Mouse (Mus musculus): ENCODE data around the gene Actn2. TPM values are rescaled to one million over a fixed set of nuclear protein-coding genes. Genes with fewer than 3 reads are reported as not detected.

Gene Actn2
- polyA plus RNA-seq, 1 experiment: not detected

DNA sequence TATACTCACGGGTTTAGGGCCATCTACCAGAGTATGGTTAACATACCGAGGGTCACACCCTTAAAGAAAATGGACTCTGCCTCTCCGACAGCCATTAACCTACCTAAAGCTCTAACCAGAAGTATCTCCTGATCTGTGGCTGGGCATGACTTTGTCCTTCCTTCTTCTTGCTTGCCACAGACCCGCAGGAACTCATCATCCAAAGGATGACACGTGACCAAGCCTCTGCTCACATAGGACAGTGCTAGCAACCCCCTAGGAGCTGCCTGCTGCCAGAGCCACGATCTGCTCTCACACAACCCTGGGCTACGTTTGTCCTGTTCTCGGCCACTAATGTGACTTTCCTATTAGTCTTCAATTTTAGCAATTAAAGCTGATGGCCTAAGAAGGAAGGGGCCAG, 35.0 kb downstream of the Actn2 start:
- TF ChIP-seq POLR2A (IDR thresholded peaks at IDR 0.05; ENCODE audit: borderline replicate concordance, low read depth, low read length) (no peak), CTCF (IDR thresholded peaks at IDR 0.05; ENCODE audit: low read depth, low read length) (no peak)
- no peak overlapping the region for H3K27ac ChIP-seq (ENCODE audit: insufficient read depth, low read depth, low read length)
- H3K4me1 ChIP-seq (ENCODE audit: control insufficient read depth, insufficient read depth, low read length): peaks cover 7% of the 10 kb centered on the region
- no peak overlapping the region for H3K4me3 ChIP-seq (ENCODE audit: insufficient read depth, low read length)

DNA sequence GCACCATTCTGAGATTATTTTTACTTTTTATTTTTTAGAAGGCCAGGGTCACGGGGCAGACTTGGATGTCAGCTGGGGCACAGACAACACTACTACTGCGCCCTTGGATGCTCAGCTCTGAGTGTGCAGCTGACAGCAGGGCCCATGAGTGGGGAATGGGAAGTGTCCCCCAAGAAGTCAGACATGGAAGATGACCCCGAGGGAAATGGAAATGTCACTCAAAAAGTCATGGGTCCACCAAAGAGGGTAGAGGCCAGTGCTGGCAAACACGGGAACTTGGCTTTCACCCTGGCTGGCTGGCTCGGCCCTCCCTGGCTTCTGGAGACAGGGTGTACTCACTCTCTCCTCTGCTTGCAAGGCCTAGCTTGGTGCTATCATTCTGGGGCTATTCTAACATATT, 35.6 kb downstream of the Actn2 start:
- H3K4me1 ChIP-seq (ENCODE audit: control insufficient read depth, insufficient read depth, low read length): peaks cover 7% of the 10 kb centered on the region
- H3K27ac ChIP-seq (ENCODE audit: insufficient read depth, low read depth, low read length): no peak overlapping the region
- no peak for TF ChIP-seq CTCF (IDR thresholded peaks at IDR 0.05; ENCODE audit: low read depth, low read length)
- TF ChIP-seq POLR2A (IDR thresholded peaks at IDR 0.05; ENCODE audit: borderline replicate concordance, low read depth, low read length): no peak
- no peak overlapping the region for H3K4me3 ChIP-seq (ENCODE audit: insufficient read depth, low read length)

DNA sequence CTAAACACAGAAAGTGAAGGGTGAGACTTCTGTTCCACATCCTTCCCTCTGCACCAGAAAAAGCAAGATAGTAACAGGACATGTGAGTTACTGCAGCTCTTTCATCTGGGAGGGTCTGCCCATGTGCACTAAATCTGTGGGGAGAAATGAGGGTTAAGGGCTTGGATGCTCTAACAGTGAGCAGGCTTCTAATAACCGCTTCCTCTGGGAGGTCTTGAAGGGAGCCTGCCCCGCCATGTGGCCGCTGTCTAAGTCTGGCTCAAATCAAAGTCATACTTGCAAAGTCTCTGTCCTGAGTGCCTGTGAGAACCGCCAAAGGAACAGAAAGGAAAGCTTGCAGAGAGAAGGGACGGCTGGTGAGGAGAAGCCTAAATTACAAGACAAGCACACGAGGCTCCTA, 42.8 kb downstream of the Actn2 start:
- H3K27ac ChIP-seq (ENCODE audit: insufficient read depth, low read depth, low read length): no peak overlapping the region
- peaks cover 2% of the 10 kb centered on the region for H3K4me1 ChIP-seq (ENCODE audit: control insufficient read depth, insufficient read depth, low read length)
- TF ChIP-seq CTCF (IDR thresholded peaks at IDR 0.05; ENCODE audit: low read depth, low read length) (no peak), POLR2A (IDR thresholded peaks at IDR 0.05; ENCODE audit: borderline replicate concordance, low read depth, low read length) (no peak)
- H3K4me3 ChIP-seq (ENCODE audit: insufficient read depth, low read length): no peak overlapping the region

DNA sequence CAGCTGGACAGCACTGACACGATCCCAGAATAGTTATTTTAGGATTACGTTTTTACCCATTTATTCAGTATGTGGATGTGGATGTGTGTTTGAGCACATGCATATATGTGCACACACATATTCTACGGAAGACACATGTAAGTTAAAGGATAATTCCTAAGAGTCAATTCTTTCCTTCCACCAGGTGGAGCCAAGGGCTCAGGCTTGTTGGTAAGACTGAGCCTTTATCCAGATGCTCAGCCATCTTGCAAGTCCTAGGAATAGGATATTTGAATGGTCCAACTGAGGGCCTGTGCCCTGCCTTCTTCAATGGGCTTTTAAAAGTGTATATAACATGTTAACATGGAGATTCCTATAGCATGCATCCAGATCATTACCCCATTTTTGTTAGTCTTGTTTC, 43.9 kb downstream of the Actn2 start:
- H3K27ac ChIP-seq (ENCODE audit: insufficient read depth, low read depth, low read length): no peak overlapping the region
- no peak overlapping the region for H3K4me3 ChIP-seq (ENCODE audit: insufficient read depth, low read length)
- H3K4me1 ChIP-seq (ENCODE audit: control insufficient read depth, insufficient read depth, low read length): no peaks in the 10 kb centered on the region
- TF ChIP-seq POLR2A (IDR thresholded peaks at IDR 0.05; ENCODE audit: borderline replicate concordance, low read depth, low read length) (no peak), CTCF (IDR thresholded peaks at IDR 0.05; ENCODE audit: low read depth, low read length) (no peak)

DNA sequence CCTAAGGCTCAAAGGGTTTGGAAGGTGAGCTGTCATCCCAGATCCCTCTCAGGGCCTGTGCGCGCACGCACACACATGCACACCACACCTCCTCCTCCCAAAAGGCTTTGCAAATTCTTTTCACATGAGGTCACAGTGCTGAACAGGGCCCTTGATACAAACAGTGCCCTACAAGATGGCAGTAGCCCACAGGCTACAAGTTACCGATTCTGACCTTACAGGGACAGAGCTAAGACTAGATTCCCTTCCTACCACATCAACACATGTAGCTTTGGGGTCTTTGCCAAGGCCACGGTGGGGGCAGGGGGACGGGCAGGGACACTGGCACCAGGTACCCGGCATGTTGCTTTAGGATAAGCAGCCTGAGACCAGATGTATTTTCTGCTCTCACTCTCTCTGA, 46.8 kb downstream of the Actn2 start:
- Histone ChIP-seq H3K4me3 (ENCODE audit: insufficient read depth, low read length) (no peak overlapping the region), H3K4me1 (ENCODE audit: control insufficient read depth, insufficient read depth, low read length) (no peaks in the 10 kb centered on the region), H3K27ac (ENCODE audit: insufficient read depth, low read depth, low read length) (no peak overlapping the region)
- TF ChIP-seq POLR2A (IDR thresholded peaks at IDR 0.05; ENCODE audit: borderline replicate concordance, low read depth, low read length) (no peak), CTCF (IDR thresholded peaks at IDR 0.05; ENCODE audit: low read depth, low read length) (no peak)

DNA sequence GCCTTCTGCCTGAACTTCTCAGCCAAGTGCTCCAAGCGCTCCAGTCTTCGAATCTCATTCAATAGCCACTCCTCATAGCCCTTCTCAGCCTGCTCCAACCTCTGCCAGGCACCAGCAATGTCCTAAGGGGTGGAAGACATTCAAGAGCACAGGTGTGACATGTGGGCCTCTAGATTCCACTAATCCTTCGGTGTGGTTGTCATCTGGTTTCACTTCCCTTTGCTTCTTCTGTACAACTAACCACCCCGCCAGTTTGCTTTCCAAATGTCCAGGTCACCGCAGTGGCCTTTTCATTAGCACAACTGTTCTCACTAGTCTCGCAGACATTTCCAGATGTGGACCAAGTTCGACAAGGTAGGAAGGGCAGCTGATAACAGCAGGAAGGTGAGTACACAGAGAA, 49.9 kb downstream of the Actn2 start:
- TF ChIP-seq CTCF (IDR thresholded peaks at IDR 0.05; ENCODE audit: low read depth, low read length) (no peak), POLR2A (IDR thresholded peaks at IDR 0.05; ENCODE audit: borderline replicate concordance, low read depth, low read length) (no peak)
- Histone ChIP-seq H3K4me1 (ENCODE audit: control insufficient read depth, insufficient read depth, low read length) (no peaks in the 10 kb centered on the region), H3K4me3 (ENCODE audit: insufficient read depth, low read length) (no peak overlapping the region), H3K27ac (ENCODE audit: insufficient read depth, low read depth, low read length) (no peak overlapping the region)

DNA sequence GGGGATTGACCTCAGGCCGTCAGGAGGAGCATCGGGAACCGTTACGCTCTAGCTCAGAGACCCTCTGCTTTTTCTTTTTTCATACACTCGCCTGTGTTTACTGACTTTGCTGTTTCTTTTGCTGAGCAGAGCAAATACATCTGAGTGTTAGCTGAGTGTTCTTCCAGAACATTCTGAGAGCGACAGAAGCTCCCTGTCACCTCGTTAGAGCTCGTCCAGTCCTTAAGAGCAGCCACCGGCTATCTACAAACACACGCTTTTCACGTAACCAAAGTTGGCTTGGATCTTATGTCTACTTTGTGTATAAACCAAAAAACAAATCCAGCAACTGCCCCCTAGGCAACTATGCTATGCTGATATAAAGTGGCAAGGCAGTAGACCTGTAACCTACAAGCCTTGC, 56.0 kb downstream of the Actn2 start:
- H3K27ac ChIP-seq (ENCODE audit: insufficient read depth, low read depth, low read length): no peak overlapping the region

DNA sequence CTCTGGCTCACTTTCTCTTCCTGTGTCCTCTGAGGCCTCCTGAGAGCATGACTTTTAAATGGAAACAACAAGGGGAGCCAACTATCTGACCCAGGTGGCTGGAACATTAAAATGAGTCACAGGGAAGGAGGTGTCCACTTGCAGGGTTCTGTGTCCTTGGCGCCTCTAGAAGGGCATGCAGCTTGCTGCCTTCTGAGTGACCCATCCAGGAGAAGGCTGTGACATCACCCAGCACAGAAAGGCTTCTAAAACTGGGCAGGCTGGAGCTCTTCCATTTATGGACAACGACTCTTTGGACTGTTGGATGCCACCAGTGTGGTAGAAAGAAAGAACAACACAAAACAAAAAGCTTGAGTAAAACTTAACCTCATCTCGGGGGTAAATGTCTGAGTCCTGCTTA, 56.7 kb downstream of the Actn2 start:
- Histone ChIP-seq H3K4me1 (ENCODE audit: control insufficient read depth, insufficient read depth, low read length) (no peaks in the 10 kb centered on the region), H3K4me3 (ENCODE audit: insufficient read depth, low read length) (no peak overlapping the region), H3K27ac (ENCODE audit: insufficient read depth, low read depth, low read length) (no peak overlapping the region)
- TF ChIP-seq POLR2A (IDR thresholded peaks at IDR 0.05; ENCODE audit: borderline replicate concordance, low read depth, low read length) (no peak), CTCF (IDR thresholded peaks at IDR 0.05; ENCODE audit: low read depth, low read length) (no peak)

More for the DNA sequence above, 56.0 kb downstream of the Actn2 start:
- Histone ChIP-seq H3K4me1 (ENCODE audit: control insufficient read depth, insufficient read depth, low read length) (no peaks in the 10 kb centered on the region), H3K4me3 (ENCODE audit: insufficient read depth, low read length) (no peak overlapping the region)
- TF ChIP-seq CTCF (IDR thresholded peaks at IDR 0.05; ENCODE audit: low read depth, low read length): no peak
- no peak for TF ChIP-seq POLR2A (IDR thresholded peaks at IDR 0.05; ENCODE audit: borderline replicate concordance, low read depth, low read length)

DNA sequence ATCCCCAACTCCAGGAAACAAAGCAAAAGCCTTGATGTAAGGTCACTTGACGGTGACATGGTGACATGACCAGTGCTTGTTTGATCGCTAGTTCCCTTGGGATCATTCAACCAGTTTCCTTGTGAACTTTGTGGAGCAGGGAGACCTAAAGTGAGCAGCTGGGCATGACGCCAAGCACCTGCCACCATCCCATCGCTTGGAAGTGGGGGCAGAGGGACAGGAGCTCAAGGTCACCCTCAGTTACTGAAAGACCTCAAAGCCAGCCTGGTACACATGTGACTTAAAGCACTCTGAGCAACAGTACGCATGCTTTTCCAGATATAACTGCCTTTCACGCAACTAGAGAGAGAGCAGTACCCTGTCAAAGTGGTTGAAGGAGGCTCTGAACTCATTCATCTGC, 65.8 kb downstream of the Actn2 start:
- TF ChIP-seq CTCF (IDR thresholded peaks at IDR 0.05; ENCODE audit: low read depth, low read length) (no peak), POLR2A (IDR thresholded peaks at IDR 0.05; ENCODE audit: borderline replicate concordance, low read depth, low read length) (no peak)
- Histone ChIP-seq H3K4me3 (ENCODE audit: insufficient read depth, low read length) (no peak overlapping the region), H3K4me1 (ENCODE audit: control insufficient read depth, insufficient read depth, low read length) (no peaks in the 10 kb centered on the region), H3K27ac (ENCODE audit: insufficient read depth, low read depth, low read length) (no peak overlapping the region)

DNA sequence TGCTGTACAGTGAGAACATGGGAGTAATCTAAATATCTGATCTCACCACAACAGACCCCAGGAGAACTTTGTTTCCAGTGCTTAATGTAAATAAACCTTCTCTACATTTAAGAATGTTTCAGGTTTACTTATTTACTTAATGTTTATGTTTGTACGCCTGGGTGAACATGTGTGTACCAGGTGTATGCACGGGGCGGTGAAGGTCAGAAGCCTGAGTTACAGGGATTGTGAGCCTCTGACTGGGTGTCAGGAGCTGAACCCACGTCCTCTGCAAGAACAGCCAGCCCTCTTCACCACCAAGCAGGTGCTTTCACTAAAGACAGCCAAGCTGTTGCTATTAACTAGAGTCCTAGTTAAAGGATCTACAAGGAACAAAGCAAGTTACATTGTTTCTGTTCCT, 66.3 kb downstream of the Actn2 start:
- Histone ChIP-seq H3K4me3 (ENCODE audit: insufficient read depth, low read length) (no peak overlapping the region), H3K4me1 (ENCODE audit: control insufficient read depth, insufficient read depth, low read length) (no peaks in the 10 kb centered on the region), H3K27ac (ENCODE audit: insufficient read depth, low read depth, low read length) (no peak overlapping the region)
- no peak for TF ChIP-seq CTCF (IDR thresholded peaks at IDR 0.05; ENCODE audit: low read depth, low read length)
- no peak for TF ChIP-seq POLR2A (IDR thresholded peaks at IDR 0.05; ENCODE audit: borderline replicate concordance, low read depth, low read length)

DNA sequence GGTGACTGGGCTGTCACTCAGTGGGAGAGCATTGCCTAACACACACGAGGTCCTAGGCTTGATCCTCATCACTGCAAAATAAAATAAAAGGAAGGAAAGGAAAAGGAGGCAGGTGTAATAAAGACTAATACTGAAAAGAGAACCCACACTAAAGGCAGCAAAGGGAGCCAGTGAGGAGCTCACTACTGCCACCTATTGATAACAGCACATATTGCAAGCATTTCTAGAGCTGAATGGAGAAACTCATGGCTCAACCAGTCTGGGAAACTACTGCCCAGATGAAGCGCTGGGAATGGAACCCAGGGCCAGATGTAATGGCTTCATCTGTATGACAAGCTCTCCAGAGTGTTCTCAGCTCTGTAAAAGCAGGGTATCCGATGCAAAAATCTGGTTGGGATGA, 67.6 kb downstream of the Actn2 start:
- Histone ChIP-seq H3K4me3 (ENCODE audit: insufficient read depth, low read length) (no peak overlapping the region), H3K27ac (ENCODE audit: insufficient read depth, low read depth, low read length) (no peak overlapping the region), H3K4me1 (ENCODE audit: control insufficient read depth, insufficient read depth, low read length) (no peaks in the 10 kb centered on the region)
- no peak for TF ChIP-seq POLR2A (IDR thresholded peaks at IDR 0.05; ENCODE audit: borderline replicate concordance, low read depth, low read length)
- TF ChIP-seq CTCF (IDR thresholded peaks at IDR 0.05; ENCODE audit: low read depth, low read length): no peak
